Mouse (Mus musculus): ENCODE measurements at regions not wholly inside any gene's neighbourhood (a gene's known extent, or its start where the extent isn't known, plus 50 kb on each side); places are given as distances from the start of the nearest gene placed in this dataset.

GRCm38 (mm10) chr2:30736705-30737104 is 66.8 kb downstream of the 1700001O22Rik start:
- TF ChIP-seq POLR2A (IDR thresholded peaks at IDR 0.05; ENCODE audit: control insufficient read depth in 1 of 2, insufficient read depth in 1 of 2, low read depth in 1 of 2, low read length in 2 of 2, poor library complexity in 1 of 2) (no peak), RAD21 (IDR thresholded peaks at IDR 0.05; ENCODE audit: low read depth, low read length) (no peak), CTCF (IDR thresholded peaks at IDR 0.05 in 2 of 3, conservative IDR thresholded peaks at IDR 0.05 in 1 of 3; ENCODE audit: control insufficient read depth in 1 of 3, insufficient read depth in 1 of 3, low read depth in 2 of 3, low read length in 3 of 3, poor library complexity in 1 of 3, severe bottlenecking in 1 of 3) (no peak), CHD1 (IDR thresholded peaks at IDR 0.05; ENCODE audit: low read depth, low read length) (no peak), GABPA (IDR thresholded peaks at IDR 0.05; ENCODE audit: low read depth, low read length) (no peak), TBP (IDR thresholded peaks at IDR 0.05; ENCODE audit: low read depth, low read length) (no peak)
